Mouse (Mus musculus): ENCODE measurements around the gene Ogg1.

GRCm38 (mm10) chr6:113306322-113306985 is 20.3 kb upstream of the Ogg1 start:
- TF ChIP-seq TAL1 (IDR thresholded peaks at IDR 0.05; ENCODE audit: low read length), result no peak
- TF ChIP-seq GATA1 (IDR thresholded peaks at IDR 0.05; ENCODE audit: low read length), result 0 out of 2 replicates have a peak, but pooled peaks have one; percentile 20
